Mouse (Mus musculus) heart, adult 2 months (tissue): ENCODE measurements around the gene Armc2.

Experiments used
- CTCF ChIP-seq: fragments of 200-600 bp; IDR thresholded peaks from 2 replicates; pipeline ENCODE4 v1.8.1; 2022; ENCODE audit warnings: antibody characterized with exemption, mild to moderate bottlenecking, moderate library complexity
- EP300 ChIP-seq: fragments of 200-500 bp; IDR thresholded peaks from 2 replicates; pipeline ENCODE4 v1.6.1; 2011; ENCODE audit warnings: low read depth, low read length, control low read depth; ENCODE audit not compliant: insufficient read depth
- POLR2A ChIP-seq: fragments of 200-500 bp; IDR thresholded peaks from 2 replicates; pipeline ENCODE4 v1.6.1; 2011; ENCODE audit warnings: mild to moderate bottlenecking, low read depth, low read length, control low read depth; ENCODE audit not compliant: insufficient read depth

- TF ChIP-seq CTCF (no peak), POLR2A (no peak), EP300 (peak; percentile 70; the same call in 1 of the 2 replicates)
Measured at GRCm38 (mm10) chr10:41997691-41998178, 20.5 kb downstream of the Armc2 start.
